Comparison of ENCODE assay signal across 8 mouse cellular contexts in genomic region chr9:42108369-42108951, GRCm38 (mm10). TPM values are rescaled to one million over a fixed set of nuclear protein-coding genes. Genes with fewer than 3 reads are reported as not detected.
DNase-seq lines count a peak whose midpoint lies in the region; ATAC-seq lines count a peak whose summit lies in the region.

No protein-coding gene starts in this region.

- intact Hi-C loops in gastrocnemius, postnatal 36 days (cut with DNase I): no loop called here

- H3K9me3 ChIP-seq in hindbrain, embryonic 14.5 days (ENCODE audit: control insufficient read depth, low read length): no peaks in the 10 kb centered on the region
- H3K9me3 ChIP-seq in midbrain, embryonic 14.5 days (ENCODE audit: control insufficient read depth, low read length): no peaks in the 10 kb centered on the region

- no peak overlapping the region for H3K27ac ChIP-seq in hindbrain, embryonic 14.5 days
- no peak overlapping the region for H3K27ac ChIP-seq in midbrain, embryonic 14.5 days (replicated peaks; ENCODE audit: low read depth, low read length)

- DNase-seq in right cerebral cortex, postnatal 36 days (ENCODE audit: low spot score in 2 of 2): peak; percentile 59 to 81
- no peak for DNase-seq in right cerebral cortex, postnatal 4 days
- DNase-seq in adrenal gland, postnatal 14 days: peak; percentile 58
- DNase-seq in kidney, adult 11 months: peak; percentile 79
- DNase-seq in lung, postnatal 4 days: peak; percentile 71 to 86
- DNase-seq in hindbrain, embryonic 14.5 days (ENCODE audit: low spot score): no peak
- DNase-seq in gastrocnemius, postnatal 36 days: no peak
- no peak for DNase-seq in midbrain, embryonic 14.5 days

- no peak overlapping the region for H3K4me3 ChIP-seq in hindbrain, embryonic 14.5 days (replicated peaks; ENCODE audit: low read length)
- no peak overlapping the region for H3K4me3 ChIP-seq in midbrain, embryonic 14.5 days (replicated peaks; ENCODE audit: low read depth, low read length)

- H3K9ac ChIP-seq in hindbrain, embryonic 14.5 days: no peak overlapping the region
- no peak overlapping the region for H3K9ac ChIP-seq in midbrain, embryonic 14.5 days (replicated peaks; ENCODE audit: low read length)

- H3K27me3 ChIP-seq in hindbrain, embryonic 14.5 days (ENCODE audit: control insufficient read depth, insufficient read depth, low read length): no peaks in the 10 kb centered on the region
- H3K27me3 ChIP-seq in midbrain, embryonic 14.5 days (ENCODE audit: control insufficient read depth, insufficient read depth, low read length): no peaks in the 10 kb centered on the region

- H3K36me3 ChIP-seq in hindbrain, embryonic 14.5 days (replicated peaks; ENCODE audit: control insufficient read depth, insufficient read depth): no peaks in the 10 kb centered on the region
- H3K36me3 ChIP-seq in midbrain, embryonic 14.5 days (ENCODE audit: control insufficient read depth, insufficient read depth, low read length): no peaks in the 10 kb centered on the region

- peaks cover 13% of the 10 kb centered on the region for H3K4me1 ChIP-seq in hindbrain, embryonic 14.5 days (replicated peaks; ENCODE audit: control insufficient read depth, insufficient read depth, low read length)
- no peaks in the 10 kb centered on the region for H3K4me1 ChIP-seq in midbrain, embryonic 14.5 days (ENCODE audit: control insufficient read depth, insufficient read depth, low read length)

- no peak for ATAC-seq in hindbrain, embryonic 14.5 days (ENCODE audit: low FRiP score)
- ATAC-seq in midbrain, embryonic 14.5 days (ENCODE audit: low FRiP score, low TSS enrichment): no peak

- 63% methylated on average over 6 of the region's 6 CpGs for WGBS in hindbrain, embryonic 14.5 days
- WGBS in midbrain, embryonic 14.5 days: 57% methylated on average over 6 of the region's 6 CpGs

- H3K4me2 ChIP-seq in hindbrain, embryonic 14.5 days (replicated peaks): no peak overlapping the region
- no peak overlapping the region for H3K4me2 ChIP-seq in midbrain, embryonic 14.5 days (ENCODE audit: low read length)

RNA-seq across cellular contexts. Expression of gene Sorl1, which starts 15.6 kb away (rescaled TPM):
- 16.8 and 17.8 TPM in 2 replicates for total RNA-seq in adrenal gland, postnatal 14 days (2021)
- polyA plus RNA-seq in hindbrain, embryonic 14.5 days (2014; fragmentation: Nextera tagmentation; extraction: Ambion mirVana): 17.9 and 21.4 TPM in 2 replicates
- 10 to 100 TPM; 30.7 to 38.0 TPM for total RNA-seq in gastrocnemius, postnatal 36 days (2021)
- 8.3 and 8.8 TPM in 2 replicates for polyA plus RNA-seq in midbrain, embryonic 14.5 days (2014; fragmentation: Nextera tagmentation; extraction: Ambion mirVana)

Comparison
In these comparisons a context has a peak if more than half of its experiments do, and no peak if none do; other contexts are left out.
1. DNase-seq: peak in right cerebral cortex, postnatal 36 days (2 of 2), adrenal gland, postnatal 14 days (single experiment), kidney, adult 11 months (single experiment) and lung, postnatal 4 days (2 of 2); none in right cerebral cortex, postnatal 4 days (single experiment), hindbrain, embryonic 14.5 days (single experiment), gastrocnemius, postnatal 36 days (0 of 2) and midbrain, embryonic 14.5 days (single experiment).